Mouse (Mus musculus): ENCODE results near the gene Nop16. TPM values are rescaled to one million over a fixed set of nuclear protein-coding genes. Genes with fewer than 3 reads are reported as not detected.

The Nop16 gene
- total RNA-seq, 2 experiments from 2014 or later: 25.7 to 27.5 TPM

DNA sequence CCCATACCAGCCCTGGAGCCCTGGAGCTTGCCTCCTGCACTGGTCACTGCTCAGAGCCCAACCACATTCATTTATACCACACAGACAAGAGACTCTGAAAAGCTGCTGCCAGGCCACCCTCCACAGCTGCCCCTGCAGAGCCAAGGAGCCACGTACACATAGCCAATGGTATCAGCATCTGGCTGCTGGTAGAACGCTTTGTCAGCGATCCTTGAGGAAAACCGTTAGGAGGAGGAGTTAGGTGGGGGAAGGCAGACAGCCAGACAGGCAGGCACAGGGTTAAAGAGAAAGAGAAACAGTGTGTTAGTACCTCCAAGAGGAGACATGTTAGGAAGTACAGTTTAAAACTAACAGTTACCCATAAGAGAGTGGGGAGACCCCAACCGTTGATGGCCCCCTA is 7.0 kb upstream of the Nop16 start:
- no peak for DNase-seq (ENCODE audit: extremely low spot score in 1 of 2, low spot score in 1 of 2)

DNA sequence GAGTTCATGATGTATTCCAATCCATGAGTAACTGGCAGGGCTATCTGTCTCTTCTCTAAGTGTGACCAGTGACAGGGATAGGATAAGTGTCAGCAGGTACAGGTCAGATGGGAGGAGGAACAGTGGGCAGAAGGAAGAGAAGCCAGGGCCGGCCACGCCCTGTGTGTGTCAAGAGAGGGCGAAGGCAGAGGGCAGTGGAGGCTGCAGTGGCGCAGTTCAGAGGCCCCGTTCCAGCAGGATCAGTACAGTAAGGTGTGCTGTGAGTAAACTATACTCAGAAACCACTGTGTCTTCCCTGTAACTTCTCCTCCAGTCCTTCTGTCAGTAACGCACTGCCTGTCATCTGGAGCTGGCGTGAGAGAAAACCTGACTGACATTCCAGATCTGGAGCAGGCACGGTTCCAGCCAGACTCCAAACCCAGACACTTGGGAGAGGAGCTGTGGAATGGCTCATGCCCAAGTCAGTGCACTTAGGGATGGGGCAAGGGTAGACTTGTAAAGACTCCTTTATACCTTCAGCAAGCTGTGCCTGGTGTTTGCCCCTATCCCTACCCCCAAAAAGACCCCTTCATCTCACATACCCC is 6.3 kb upstream of the Nop16 start:
- no peak for DNase-seq (ENCODE audit: extremely low spot score in 1 of 2, low spot score in 1 of 2)

DNA sequence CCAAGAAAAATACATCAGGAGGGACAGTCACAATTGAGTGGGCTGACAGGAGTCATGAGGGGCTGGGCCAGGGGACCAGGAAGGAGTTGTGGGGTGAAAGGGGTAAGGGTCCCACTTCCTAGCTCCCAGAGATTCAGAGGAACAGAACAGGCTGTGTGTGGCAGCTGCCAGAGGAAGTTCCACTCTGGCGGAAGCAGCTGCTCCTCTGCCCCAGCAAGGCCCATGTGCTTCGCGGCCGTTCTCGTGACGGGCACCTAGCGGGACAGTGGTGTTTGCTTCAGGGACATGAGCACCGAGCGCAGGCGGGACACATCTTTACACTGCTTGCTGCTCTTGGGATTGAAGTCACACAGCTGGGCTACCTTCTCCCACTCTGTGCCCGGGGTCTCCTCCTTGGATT is 3.7 kb upstream of the Nop16 start:
- DNase-seq (ENCODE audit: extremely low spot score in 1 of 2, low spot score in 1 of 2): no peak

- DNase-seq (ENCODE audit: extremely low spot score in 1 of 2, low spot score in 1 of 2): no peak
Measured at GRCm38 (mm10) chr13:54591776-54592356, 2.0 kb upstream of the Nop16 start.

- DNase-seq (ENCODE audit: extremely low spot score in 1 of 2, low spot score in 1 of 2): no peak
Measured at GRCm38 (mm10) chr13:54589414-54589995, 385 bp downstream of the Nop16 start.

DNA sequence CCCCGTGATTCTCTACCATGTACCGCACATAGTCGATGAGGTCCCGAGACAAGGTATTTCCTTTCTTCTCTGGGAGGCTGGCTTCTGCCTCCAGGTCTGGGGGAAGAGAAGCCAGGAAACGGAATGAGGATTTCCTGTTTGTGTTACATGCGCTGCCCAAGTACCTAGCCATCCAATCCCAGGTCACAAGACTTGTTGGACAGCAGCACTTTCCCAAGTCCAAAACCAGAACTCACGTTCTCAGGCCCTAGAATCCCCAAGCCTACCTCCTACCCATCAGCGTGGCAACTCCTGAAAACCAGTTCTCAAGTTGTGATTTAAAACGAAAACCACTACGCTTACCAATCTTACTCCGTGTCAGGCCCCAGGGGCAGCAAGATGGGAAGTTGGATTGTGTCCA is 4.1 kb downstream of the Nop16 start:
- no peak for DNase-seq (ENCODE audit: extremely low spot score in 1 of 2, low spot score in 1 of 2)

DNA sequence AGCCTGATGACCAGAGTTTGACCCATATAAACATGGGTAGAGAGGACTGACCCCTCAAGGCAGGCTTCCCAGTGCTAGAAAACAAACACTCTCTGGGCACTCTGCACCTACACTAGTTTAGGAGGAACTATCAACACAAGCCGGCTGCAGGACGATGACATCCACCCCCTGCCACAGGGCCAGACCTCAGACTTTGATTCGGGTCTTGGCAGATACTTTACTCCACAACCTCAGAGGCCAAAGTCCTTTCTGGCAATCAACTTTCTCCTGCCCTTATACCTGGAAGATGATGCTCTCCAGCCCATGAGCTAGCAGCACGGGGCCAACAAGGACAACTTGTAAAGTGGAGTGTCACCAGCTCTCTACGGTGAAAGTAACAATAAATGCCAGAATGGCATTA is 7.0 kb downstream of the Nop16 start:
- no peak for DNase-seq (ENCODE audit: extremely low spot score in 1 of 2, low spot score in 1 of 2)

- DNase-seq (ENCODE audit: extremely low spot score in 1 of 2, low spot score in 1 of 2): no peak
Measured at GRCm38 (mm10) chr13:54582126-54582525, 7.8 kb downstream of the Nop16 start.

DNA sequence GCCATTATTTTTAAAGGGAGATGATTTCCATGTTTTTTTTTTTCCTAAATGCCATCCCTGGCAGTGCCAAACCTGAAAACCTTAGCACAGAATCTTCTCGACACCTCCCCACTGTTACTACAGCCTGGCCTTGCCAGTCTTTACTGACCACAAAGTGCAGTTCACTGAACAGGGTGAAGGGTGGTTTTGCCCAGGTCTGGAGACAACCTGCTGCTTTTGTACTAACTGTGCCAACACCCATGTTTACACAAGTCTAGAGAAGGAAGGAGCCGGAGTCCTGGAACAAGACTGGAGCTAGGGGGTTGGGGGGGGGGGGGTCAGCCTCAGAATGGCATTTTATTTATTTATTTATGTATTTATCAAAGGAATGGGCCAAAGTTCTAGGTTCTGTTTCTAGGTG is 8.5 kb downstream of the Nop16 start:
- DNase-seq (ENCODE audit: extremely low spot score in 1 of 2, low spot score in 1 of 2): no peak

- DNase-seq (ENCODE audit: extremely low spot score in 1 of 2, low spot score in 1 of 2): no peak
Measured at GRCm38 (mm10) chr13:54577652-54578507, 12.0 kb downstream of the Nop16 start.

DNA sequence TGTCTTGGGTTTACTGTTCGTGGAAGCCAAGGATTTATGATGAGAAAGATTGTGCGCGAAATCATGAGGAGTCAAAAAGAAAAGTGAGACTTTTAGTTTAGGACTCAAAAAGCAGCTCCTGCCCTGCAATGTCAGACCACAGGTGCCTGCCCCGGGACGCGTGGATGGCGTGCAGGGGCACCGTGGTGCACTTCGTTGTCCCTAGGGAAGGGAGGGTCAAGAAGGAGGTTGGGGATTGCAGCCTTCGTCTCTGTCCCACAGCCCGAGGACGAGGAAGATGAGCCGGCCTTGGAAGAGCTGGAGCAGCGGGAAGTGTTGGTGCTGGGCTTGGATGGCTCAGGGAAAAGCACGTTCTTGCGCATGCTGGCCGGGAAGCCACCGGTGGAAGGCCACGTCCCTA is 14.4 kb downstream of the Nop16 start:
- DNase-seq (ENCODE audit: extremely low spot score in 1 of 2, low spot score in 1 of 2): no peak

GRCm38 (mm10) chr13:54574854-54575481 is 14.9 kb downstream of the Nop16 start, which contains the start of gene Arl10:
Arl10 (plus strand) TSS chr13:54575015.
- DNase-seq (ENCODE audit: extremely low spot score in 1 of 2, low spot score in 1 of 2): peak; percentile 56 to 68

- DNase-seq (ENCODE audit: extremely low spot score in 1 of 2, low spot score in 1 of 2): no peak
Measured at GRCm38 (mm10) chr13:54572621-54573020, 17.3 kb downstream of the Nop16 start.

DNA sequence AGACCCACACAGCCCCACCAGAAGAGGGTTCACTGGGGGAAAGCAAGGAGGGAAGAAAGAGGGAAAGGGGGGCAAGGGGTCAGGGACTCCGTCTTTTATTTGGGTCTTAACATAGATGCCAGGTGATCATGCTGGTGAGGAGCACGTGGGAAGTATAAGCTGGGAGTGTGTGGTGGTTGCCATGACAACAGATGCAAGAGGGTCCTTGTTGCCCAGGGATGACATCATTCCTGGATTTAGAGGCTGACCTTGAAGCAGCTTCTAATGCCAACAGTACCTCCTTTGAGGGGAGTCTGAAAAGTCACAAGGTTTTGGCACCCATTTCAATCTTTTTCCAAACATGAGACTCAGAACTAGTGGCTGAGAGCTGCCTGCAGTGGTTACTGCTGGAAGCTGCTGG is 18.3 kb downstream of the Nop16 start:
- no peak for DNase-seq (ENCODE audit: extremely low spot score in 1 of 2, low spot score in 1 of 2)

GRCm38 (mm10) chr13:54570736-54571135 is 19.2 kb downstream of the Nop16 start:
- no peak for DNase-seq (ENCODE audit: extremely low spot score in 1 of 2, low spot score in 1 of 2)

DNA sequence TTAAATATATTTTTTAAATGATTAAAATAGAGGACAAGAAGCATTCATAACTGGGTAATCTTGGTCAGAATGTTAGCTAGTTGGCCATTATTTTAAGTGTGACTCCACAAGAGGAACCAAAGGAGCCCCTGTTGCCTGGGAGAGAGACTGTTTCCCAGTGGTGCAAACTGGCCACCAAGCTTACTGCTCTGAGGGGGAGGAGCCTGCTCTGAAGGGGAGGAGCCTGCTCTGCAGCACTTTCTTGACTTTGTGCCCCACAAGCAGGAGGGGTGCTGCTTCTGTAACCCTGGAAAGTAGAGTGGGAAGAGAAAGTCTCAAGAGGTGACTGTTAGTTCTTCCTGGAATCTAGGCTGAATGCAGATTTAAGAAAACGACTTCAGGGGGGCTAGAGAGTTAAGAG is 20.6 kb downstream of the Nop16 start:
- no peak for DNase-seq (ENCODE audit: extremely low spot score in 1 of 2, low spot score in 1 of 2)

- DNase-seq (ENCODE audit: extremely low spot score in 1 of 2, low spot score in 1 of 2): no peak
Measured at GRCm38 (mm10) chr13:54568380-54568779, 21.5 kb downstream of the Nop16 start.

- DNase-seq (ENCODE audit: extremely low spot score in 1 of 2, low spot score in 1 of 2): peak in 1 of 2 experiments; percentile 48
Measured at GRCm38 (mm10) chr13:54565594-54566345, 24.1 kb downstream of the Nop16 start.

GRCm38 (mm10) chr13:54565201-54565581 is 24.7 kb downstream of the Nop16 start, which contains the start of gene 4833439L19Rik:
4833439L19Rik (minus strand) TSS chr13:54565435.
- peak; percentile 89 to 92 for DNase-seq (ENCODE audit: extremely low spot score in 1 of 2, low spot score in 1 of 2)

Data from layer of hippocampus, postnatal 25 days (tissue).